Mouse (Mus musculus) bone marrow, adult 2 months (tissue): ENCODE measurements around the gene Zscan26.

Source experiments
- CTCF ChIP-seq: fragments of 200-500 bp; IDR thresholded peaks from 2 replicates; pipeline ENCODE4 v1.5.1; 2011; ENCODE audit warnings: low read length, control low read depth; ENCODE audit not compliant: control insufficient read depth, insufficient read depth
- POLR2A ChIP-seq: fragments of 200-500 bp; IDR thresholded peaks from 2 replicates; pipeline ENCODE4 v1.6.1; 2011; ENCODE audit warnings: low read depth, mild to moderate bottlenecking, control low read depth, low read length, borderline replicate concordance; ENCODE audit not compliant: control insufficient read depth

DNA sequence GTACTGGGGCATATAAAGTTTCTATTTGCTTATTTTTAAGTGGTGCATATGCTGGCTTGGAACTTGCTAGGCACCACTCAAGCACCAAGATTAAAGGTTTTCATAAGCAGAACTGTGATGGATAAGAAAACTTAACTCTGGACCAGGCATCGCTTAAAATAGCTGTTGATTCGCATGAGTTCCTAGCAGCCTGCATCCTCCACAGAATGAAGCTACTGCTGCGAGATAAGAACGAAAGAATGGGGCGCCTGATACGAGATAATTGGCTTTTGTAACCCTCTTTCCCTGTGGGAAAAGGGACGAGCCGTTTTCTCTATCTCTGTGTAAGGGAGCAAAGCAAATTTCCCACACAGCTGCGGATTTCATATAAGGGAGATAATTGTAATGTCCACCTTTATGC lies 15.6 kb upstream of the Zscan26 start:
- TF ChIP-seq POLR2A (no peak), CTCF (no peak)
